Mouse (Mus musculus) frontal cortex, postnatal 36 days (tissue): ENCODE measurements around the gene Pacs2.

Experiments
- DNase-seq, 2 experiments: peaks; one replicate each; pipeline ENCODE4 v3.0.0; 2022; ENCODE audit warnings: low spot score in 2 of 2

The Pacs2 gene

DNA sequence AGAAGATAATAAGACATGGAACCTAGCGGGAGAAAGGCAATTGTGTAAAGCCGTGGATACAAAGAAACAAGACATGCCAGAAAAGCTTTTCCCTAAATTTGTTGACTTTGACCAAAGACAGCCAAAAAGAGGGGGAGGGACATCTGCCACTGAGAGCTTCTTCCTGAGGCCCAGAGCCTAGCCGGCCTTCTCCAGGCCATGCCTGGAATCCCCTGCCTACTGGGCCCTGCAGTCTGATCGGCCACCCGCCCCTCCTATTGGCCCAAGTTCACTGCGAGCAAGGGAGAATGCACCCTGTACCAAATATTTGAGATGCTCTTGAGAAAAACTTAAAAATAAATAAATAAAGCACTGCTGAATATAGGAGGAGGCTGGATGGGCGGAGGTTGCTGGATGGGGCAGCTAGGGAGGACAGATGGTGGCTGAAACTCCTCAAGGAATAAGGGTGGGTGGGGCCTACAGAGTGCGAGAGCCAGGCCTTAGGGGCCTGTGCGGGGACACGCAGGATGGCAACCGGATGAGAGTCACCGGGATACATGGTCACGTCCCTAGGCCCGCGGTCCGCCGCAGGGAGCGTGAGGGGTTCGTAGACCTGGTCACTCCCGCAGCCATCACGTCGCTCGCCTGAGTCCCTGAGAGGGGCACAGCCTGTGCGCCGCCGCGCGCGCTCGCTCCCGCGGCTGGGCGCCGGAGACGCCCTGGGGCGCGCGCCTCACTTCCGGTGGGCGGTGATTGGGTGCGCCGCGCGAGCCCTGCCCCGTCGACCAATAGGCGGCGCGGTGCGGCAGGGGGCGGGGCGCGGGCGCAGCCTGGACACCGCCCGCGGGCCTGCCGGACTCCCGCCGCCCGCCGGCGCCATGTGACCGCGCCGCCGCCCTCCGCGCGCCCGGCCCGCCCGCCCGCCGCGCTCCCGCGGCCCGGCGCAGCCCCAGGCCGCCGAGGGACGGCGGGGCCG lies at the start of gene Pacs2:
Pacs2 (plus strand) TSS at position 905 of the 955 bp plus-strand sequence.
- peak; percentile 86 to 93 for DNase-seq

GRCm38 (mm10) chr12:112965783-112966182 lies 48.5 kb upstream of the Pacs2 start:
- no peak for DNase-seq

DNA sequence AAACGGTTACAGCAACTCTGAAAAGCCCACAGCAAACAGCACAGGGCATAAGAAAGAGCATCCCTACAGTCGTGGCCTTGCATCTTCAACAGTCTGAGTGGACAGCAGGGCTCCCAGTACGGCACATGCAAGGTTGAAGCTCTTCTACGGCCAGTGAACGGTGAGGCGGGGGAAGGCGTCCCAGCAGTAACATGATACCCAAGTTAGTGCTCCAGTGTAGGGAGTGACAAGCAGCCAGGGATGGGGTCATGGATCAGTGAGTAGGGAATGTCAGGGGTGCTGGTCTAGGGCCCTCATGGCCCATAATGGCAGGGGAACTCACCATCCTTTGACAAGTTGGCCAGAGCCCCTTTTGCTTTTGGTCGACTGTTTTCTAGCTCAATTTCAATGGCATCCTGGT lies 45.4 kb upstream of the Pacs2 start:
- no peak for DNase-seq

GRCm38 (mm10) chr12:112969616-112970015 lies 44.7 kb upstream of the Pacs2 start:
- DNase-seq, result no peak

- no peak for DNase-seq
Measured at GRCm38 (mm10) chr12:112974736-112975135, 39.6 kb upstream of the Pacs2 start.

DNA sequence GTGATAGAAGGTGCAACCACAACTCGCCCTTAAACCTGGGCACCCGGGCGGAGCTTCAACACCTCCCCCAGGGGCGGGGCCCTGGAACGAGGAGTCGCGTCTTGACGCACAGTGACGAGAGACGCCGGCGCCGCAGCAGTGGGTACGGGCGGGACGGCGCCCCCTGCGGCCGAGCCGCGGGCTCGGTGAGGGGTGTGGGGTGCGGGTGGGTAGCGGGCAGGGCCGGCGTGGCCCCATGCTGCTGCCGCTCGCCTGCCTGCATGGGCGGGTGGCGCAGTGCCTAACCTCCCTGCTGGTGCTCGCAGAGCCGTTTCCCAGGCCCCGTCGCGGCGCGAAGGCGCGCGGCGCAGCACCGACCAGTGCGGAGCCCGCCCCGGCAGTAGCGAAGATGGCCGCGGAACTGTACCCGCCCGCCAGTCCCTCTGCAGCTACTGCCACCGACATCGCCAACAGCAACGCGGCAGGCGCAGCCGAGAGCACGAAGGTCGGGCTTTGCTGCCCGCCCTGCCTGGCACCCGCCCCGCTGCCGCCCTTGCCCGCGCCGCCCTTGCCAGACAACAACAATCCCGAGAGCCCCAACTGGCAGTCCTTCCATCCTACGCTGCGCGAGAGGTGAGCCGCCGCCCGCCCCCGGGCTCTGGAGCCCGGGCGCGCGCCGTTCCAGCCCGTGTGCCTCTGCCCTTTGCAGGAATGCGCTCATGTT lies 37.8 kb upstream of the Pacs2 start, which contains the start of gene Btbd6:
Btbd6 (plus strand) TSS at position 112 of the 703 bp plus-strand sequence.
- DNase-seq, result peak; percentile 89 to 90

DNA sequence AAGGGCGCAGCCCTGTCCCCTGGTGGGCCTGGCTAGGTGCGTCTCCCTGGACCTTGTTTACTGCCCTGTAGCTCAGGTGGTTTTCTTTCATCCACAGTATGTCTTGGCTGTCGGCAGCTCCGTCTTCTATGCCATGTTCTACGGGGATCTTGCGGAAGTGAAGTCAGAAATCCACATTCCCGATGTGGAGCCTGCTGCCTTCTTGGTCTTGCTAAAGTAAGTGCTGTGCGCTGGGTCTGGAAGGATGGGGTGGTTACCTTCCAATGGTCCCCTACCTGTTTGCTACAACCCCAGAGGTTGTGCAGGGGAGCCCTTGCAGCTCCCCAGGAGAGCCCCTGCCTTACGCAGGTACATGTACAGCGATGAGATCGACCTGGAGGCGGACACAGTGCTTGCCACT lies 37.2 kb upstream of the Pacs2 start:
- peak; percentile 40 to 43 for DNase-seq

GRCm38 (mm10) chr12:112982031-112982430 lies 32.3 kb upstream of the Pacs2 start:
- DNase-seq, result no peak

DNA sequence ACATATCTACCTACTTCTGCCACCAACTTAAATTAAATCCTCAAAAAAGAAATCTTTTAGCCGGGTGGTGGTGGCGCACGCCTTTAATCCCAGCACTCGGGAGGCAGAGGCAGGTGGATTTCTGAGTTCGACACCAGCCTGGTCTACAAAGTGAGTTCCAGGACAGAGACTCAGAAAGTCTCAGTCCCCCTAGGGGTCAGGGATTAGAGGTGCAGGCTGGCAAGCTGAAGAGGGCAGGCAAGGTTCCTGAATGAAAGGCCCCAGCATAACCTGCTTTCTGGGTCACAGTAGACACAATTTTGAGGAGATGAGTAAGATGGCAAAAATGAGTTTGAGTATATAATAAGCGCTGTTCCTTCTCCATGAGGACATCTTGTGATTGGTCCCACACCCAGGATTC lies 29.0 kb upstream of the Pacs2 start:
- no peak for DNase-seq

DNA sequence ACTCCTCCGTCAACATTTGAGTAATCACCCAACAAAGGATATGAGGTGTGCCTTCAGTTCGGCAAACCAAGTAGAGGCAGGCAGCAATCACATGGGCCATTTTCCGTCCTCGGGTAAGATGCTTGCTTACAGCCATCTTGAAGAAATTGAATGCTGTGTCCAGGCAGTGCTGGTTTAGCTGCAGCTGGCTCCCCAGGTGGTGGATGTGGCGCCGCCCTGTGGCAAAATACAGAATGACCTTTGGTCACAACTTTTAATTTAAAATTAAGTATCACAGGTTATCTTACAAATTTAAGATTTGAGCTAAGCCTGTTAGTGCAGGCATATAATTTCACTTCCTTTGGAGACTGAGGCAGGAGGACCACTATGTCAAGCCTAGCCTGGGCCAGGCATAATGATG lies 26.4 kb upstream of the Pacs2 start:
- DNase-seq, result no peak

GRCm38 (mm10) chr12:112990706-112991405 lies 23.5 kb upstream of the Pacs2 start:
- no peak for DNase-seq

DNA sequence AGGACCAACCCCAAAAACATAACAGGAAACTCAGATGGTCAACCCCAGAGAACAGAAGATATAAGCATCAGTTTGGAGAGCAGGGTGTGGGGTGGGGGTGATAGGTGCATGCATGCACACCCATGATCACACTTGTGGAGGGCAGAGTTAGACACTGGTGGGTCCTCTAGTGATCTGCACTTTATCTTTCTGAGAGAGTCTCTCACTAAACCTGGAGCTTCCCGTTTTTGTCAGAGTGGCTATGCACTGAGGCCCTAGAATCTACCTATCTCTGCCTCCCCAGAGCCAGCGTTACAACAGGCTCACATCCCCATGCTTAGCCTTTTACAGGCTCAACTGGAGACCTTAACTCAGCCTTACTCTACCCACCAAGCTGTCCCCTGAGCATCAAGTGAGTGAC lies 22.9 kb upstream of the Pacs2 start:
- DNase-seq, result no peak

DNA sequence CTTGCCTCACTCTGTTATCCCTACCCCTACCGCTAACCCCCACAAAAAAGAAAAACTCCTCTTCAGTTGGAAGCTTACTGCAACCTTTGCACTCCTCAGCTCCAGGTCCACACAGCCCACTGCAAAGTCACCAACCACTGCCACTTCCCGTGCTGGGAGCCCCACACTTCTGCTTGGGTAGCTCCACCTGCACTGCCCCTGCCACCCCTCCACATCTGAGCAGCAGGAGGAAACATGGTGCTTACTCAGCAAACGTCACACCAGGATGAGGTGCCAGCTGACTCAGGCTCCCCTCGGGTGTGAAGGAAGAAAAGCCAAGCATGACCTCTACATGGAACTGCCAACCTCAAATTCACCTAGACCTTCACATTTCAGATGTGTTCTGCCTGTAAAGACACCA lies 20.2 kb upstream of the Pacs2 start:
- no peak for DNase-seq

GRCm38 (mm10) chr12:112999569-113000293 lies 14.6 kb upstream of the Pacs2 start:
- DNase-seq, result no peak

DNA sequence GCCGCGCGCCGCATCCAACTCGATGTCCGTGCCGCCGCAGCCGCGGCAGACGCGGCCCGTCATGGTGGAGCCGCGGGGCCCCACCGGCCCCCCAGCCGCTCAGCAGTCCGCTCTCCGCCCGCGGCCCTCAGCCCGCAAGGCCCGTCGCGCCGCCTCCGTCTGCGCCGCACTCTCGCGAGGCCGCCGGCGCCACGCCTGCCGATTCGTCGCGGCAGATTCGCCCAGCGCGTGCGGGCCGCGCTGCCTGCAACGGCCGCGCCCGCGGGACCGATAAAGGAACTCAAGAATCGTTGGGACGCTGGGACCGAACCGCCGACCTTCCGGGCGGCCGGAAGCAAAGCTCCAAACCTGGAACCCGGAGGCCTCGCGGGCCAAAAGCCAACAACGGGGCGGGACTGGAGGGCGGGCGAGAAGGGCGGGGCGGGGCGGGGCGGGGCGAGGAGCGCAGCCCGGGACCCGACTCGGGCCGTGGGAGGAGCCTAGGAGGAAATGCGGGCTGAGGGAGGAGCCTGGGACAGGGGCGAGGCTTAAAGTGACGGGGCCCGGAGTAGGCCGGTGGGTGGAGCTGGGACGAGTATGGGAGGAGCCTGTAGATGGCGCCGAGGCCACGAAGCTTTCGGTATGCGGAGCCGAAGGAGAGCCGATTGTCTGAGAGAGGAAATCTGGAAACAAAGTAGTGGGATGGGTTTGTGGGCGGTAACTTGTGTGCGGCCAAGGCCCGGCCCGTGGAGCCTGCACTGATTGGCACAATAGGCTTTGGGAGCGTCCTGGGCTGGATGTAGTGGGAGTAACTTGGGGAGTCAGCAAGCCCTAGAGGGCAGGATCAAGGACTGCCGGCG lies 13.8 kb upstream of the Pacs2 start, which contains the start of gene Brf1:
Brf1 (minus strand) TSS at position 411 of the 839 bp plus-strand sequence.
- peak; percentile 91 to 92 for DNase-seq

DNA sequence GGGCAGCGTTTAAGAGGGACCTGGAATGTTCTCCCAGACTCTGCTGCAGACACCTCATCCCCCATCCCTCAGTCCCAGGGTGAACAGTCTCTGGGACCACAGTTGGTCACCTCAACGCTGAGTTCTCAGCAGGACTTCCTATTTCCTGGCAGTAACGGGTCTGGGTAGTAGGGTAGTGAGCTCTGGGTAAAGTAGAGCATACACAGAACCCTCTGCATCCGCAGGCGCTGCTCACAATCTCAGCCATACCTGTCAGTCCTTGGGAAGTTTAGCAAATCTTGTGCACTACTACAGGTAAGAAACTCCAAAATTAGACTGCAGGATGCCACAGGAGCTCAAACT lies 13.2 kb upstream of the Pacs2 start:
- DNase-seq, result no peak

DNA sequence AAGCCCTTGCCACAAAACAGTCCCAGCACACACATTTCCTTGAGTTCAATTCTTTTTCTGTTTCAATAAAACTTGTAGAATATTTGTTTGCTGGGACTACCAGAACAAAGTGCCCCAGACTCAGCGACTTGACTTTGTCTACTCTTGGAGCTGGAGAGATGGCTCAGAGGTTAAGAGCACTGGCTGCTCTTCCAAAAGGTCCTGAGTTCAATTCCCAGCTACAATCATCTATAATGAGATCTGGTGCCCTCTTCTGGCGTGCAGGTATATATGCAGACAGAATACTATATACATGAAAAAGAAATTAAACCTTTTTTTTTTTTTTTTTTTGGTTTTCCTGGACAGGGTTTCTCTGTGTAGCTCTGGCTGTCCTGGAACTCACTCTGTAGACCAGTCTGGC lies 11.6 kb upstream of the Pacs2 start:
- DNase-seq, result no peak

GRCm38 (mm10) chr12:113004011-113004410 lies 10.3 kb upstream of the Pacs2 start:
- DNase-seq, result no peak

- DNase-seq, result peak; percentile 54 to 67
Measured at GRCm38 (mm10) chr12:113004993-113005392, 9.3 kb upstream of the Pacs2 start.

DNA sequence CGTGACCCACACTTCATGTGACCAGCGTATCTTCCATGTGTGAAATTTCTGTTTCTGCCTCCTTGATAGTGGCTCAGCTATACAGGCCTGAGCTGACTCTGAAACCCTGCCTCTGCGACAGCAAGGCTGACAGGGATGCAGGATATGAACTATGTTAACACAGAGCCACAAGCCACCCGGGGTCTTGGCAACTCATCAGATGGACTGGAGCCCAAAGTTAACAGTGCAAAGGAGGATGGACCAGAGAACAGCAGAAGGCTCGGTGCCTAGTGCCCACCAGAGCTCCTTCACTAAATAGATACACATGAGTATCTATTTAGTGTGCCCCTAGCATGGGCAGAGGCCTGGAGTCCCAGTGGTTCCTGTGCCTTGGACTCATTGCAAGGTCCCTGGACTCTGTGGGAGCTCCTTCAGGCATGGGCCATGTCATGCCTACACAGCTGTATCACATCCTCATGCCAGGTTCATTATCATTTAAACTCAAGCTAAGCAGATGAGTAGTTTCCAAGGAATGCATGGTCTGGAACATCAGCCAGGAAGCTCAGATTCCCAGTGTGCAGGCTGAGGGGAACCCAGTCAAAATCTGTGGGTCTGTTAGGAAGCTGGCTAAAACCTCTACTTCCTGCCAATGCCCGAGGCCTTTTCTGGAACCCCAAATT lies 2.5 kb upstream of the Pacs2 start:
- no peak for DNase-seq
